Mouse (Mus musculus): ENCODE results near the gene A830031A19Rik.

DNA sequence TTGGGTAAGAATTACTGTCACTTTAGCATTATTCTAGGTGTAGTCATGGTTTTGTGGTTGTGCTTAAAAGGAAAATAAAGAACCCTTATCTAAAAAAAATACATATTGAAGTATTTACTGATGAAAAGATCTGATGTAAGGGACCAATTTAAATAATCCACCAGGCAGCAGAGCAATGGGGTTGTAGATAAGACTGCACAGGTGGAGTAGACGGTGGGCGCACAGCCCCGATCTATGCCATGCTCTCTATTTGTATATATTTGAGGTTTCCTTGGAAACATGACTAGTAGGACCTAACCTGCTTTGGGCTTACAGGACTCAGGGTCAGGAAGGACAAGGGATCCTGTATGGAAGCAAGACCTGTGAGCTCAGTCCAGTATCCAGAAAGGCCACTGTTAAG, 34.5 kb upstream of the A830031A19Rik start:
- TF ChIP-seq CTCF (IDR thresholded peaks at IDR 0.05), result no peak
- 0 out of 2 replicates have a peak, but pooled peaks have one; percentile 15 for TF ChIP-seq EP300 (IDR thresholded peaks at IDR 0.05)

Data from lung, postnatal 0 days (tissue).